Mouse (Mus musculus): ENCODE measurements around the gene Gm20538. TPM values are rescaled to one million over a fixed set of nuclear protein-coding genes. Genes with fewer than 3 reads are reported as not detected.

The Gm20538 gene
- total RNA-seq, 2 experiments from 2014 or later, result not detected

DNA sequence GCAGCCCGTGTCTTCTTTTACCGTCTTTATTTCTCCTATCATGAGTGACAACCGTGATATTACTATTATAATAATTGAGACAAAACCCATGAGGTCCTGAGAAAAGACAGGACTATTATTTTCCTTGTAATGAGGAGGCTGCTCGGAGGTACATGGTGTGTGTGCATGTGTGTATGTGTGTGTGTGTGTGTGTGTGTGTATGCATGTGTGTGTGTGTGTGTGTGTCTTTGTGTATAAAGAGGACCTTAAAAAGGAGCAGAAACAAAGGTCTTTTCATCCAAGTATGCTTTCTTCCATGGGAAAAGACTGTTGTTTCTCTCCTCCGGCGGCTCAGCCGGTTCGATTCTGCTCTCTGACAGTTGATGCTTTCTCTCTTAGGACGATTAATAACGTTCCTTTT, 55.7 kb downstream of the Gm20538 start:
- no peak for ATAC-seq (replicated peaks; ENCODE audit: low FRiP score, low TSS enrichment, poor library complexity, severe bottlenecking)

DNA sequence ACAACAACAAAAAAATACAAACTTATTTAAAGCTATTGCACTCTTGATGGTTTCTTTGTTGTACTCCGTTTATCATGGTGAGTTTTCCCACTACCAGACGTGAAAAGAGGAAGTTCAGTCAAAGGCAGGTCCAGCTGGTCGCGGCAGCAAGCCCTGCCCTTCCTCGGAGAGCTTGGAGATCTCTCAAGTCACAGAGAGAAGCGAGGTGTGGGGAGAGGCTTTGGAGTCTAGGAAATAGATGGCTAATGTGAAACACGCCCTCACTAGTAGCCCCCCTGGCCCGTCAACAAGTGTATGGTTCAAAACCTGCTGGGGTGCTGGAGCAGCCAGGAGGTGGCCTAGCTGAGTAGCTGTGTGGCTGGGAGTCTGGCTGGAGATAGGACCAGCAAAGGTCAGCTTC, 56.1 kb downstream of the Gm20538 start:
- ATAC-seq (replicated peaks; ENCODE audit: low FRiP score, low TSS enrichment, poor library complexity, severe bottlenecking), result no peak

Other genes with a start within 250 kb of the Gm20538 start
- gene Scd4, start 219.7 kb downstream of the Gm20538 start, total RNA-seq (2014; fragmentation: Nextera tagmentation), result 0.69 and 2.1 TPM in 2 replicates
- gene Scd4, start 219.7 kb downstream of the Gm20538 start, total RNA-seq (2017), result 0.38 TPM in 1 of 2 replicates, not detected in the other
- 14.0 and 16.2 TPM in 2 replicates for gene Scd1, start 145.0 kb downstream of the Gm20538 start, total RNA-seq (2014; fragmentation: Nextera tagmentation)
- gene Scd1, start 145.0 kb downstream of the Gm20538 start, total RNA-seq (2017), result 4.3 and 18.8 TPM in 2 replicates
- gene Wnt8b, start 59.4 kb downstream of the Gm20538 start, total RNA-seq (2014; fragmentation: Nextera tagmentation), result not detected in 2 replicates
- gene Wnt8b, start 59.4 kb downstream of the Gm20538 start, total RNA-seq (2017), result not detected in 2 replicates
- gene Sec31b, start 7.0 kb downstream of the Gm20538 start, total RNA-seq (2014; fragmentation: Nextera tagmentation), result 0.47 and 1.7 TPM in 2 replicates
- gene Sec31b, start 7.0 kb downstream of the Gm20538 start, total RNA-seq (2017), result 0.23 and 0.61 TPM in 2 replicates
- gene Ndufb8, start 2.6 kb upstream of the Gm20538 start, total RNA-seq (2014; fragmentation: Nextera tagmentation), result 485 and 490 TPM in 2 replicates
- gene Ndufb8, start 2.6 kb upstream of the Gm20538 start, total RNA-seq (2017), result 262 and 339 TPM in 2 replicates
- gene Hif1an, start 10.0 kb upstream of the Gm20538 start, total RNA-seq (2014; fragmentation: Nextera tagmentation), result 14.2 and 18.4 TPM in 2 replicates
- 5.2 and 15.2 TPM in 2 replicates for gene Hif1an, start 10.0 kb upstream of the Gm20538 start, total RNA-seq (2017)
- gene Pax2, start 203.2 kb upstream of the Gm20538 start, total RNA-seq (2014; fragmentation: Nextera tagmentation), result not detected in 2 replicates
- not detected in 2 replicates for gene Pax2, start 203.2 kb upstream of the Gm20538 start, total RNA-seq (2017)

All from megakaryocyte-erythroid progenitor cell, adult 5-6 weeks (primary cell).